Comparison of ENCODE assay signal across 8 mouse cellular contexts in the genomic region with DNA sequence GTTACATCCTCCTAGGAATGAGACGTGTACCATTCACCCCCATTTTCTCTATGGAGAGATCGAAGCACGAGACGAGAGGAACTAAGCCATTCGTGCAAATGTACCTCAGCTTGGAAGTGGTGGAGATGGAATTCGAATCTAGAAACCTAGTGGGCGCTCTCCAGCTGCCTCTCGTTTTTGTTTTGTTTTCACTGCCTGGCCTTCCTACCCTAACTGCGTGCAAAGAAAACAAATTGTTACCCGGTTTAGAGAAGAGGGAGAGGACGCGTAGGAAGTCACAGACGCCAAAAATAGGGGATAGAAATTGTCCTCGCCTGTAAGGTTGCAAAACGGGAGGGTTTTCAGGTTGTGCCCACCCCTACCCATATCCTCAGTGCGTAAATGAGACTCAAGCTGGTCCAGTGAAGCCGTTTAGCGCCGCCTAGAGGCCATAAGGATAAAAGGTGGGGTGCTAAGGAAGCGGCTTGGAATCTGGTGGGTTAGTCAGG. TPM values are rescaled to one million over a fixed set of nuclear protein-coding genes. Genes with fewer than 3 reads are reported as not detected.
DNase-seq lines count a peak whose midpoint lies in the region; ATAC-seq and TF ChIP-seq lines count a peak whose summit lies in the region.

No protein-coding gene starts in this region.

- peak; percentile 92 for DNase-seq in A20 (ENCODE audit: low read depth, low spot score)
- DNase-seq in adrenal gland, postnatal 14 days: peak; percentile 84
- peak; percentile 88 for DNase-seq in embryonic facial prominence, embryonic 11.5 days (ENCODE audit: low spot score)
- DNase-seq in heart, adult 18-20 months: peak; percentile 87 to 88
- DNase-seq in kidney, adult 18-20 months: peak; percentile 87
- peak; percentile 86 for DNase-seq in limb, embryonic 14.5 days (ENCODE audit: low spot score)
- peak; percentile 53 to 83 for DNase-seq in spleen, postnatal 4 days (ENCODE audit: low spot score in 2 of 2)

- H3K27me3 ChIP-seq in embryonic facial prominence, embryonic 11.5 days (ENCODE audit: control insufficient read depth, insufficient read depth, low read length): peaks cover 20% of the 10 kb centered on the region
- H3K27me3 ChIP-seq in limb, embryonic 14.5 days (ENCODE audit: control insufficient read depth, insufficient read depth, low read length): peaks cover 25% of the 10 kb centered on the region
- H3K27me3 ChIP-seq in midbrain, embryonic 16.5 days (ENCODE audit: control insufficient read depth, insufficient read depth, low read depth, low read length): peaks cover 11% of the 10 kb centered on the region

- no peaks in the 10 kb centered on the region for H3K36me3 ChIP-seq in embryonic facial prominence, embryonic 11.5 days (replicated peaks; ENCODE audit: control insufficient read depth, insufficient read depth, low read depth, low read length)
- H3K36me3 ChIP-seq in limb, embryonic 14.5 days (ENCODE audit: control insufficient read depth, insufficient read depth, low read length): no peaks in the 10 kb centered on the region
- H3K36me3 ChIP-seq in midbrain, embryonic 16.5 days (ENCODE audit: control insufficient read depth, insufficient read depth, low read length): no peaks in the 10 kb centered on the region

- no peak overlapping the region for H3K9ac ChIP-seq in embryonic facial prominence, embryonic 11.5 days (replicated peaks; ENCODE audit: low read length)
- H3K9ac ChIP-seq in limb, embryonic 14.5 days (ENCODE audit: low read depth, low read length, severe bottlenecking): 0 out of 2 replicates have a peak overlapping the region, but pooled peaks have one; percentile 31
- H3K9ac ChIP-seq in midbrain, embryonic 16.5 days (ENCODE audit: low read depth, low read length): no peak overlapping the region

- H3K27ac ChIP-seq in embryonic facial prominence, embryonic 11.5 days (replicated peaks; ENCODE audit: low read depth, low read length): no peak overlapping the region
- no peak overlapping the region for H3K27ac ChIP-seq in limb, embryonic 14.5 days (replicated peaks; ENCODE audit: low read depth, low read length)
- no peak overlapping the region for H3K27ac ChIP-seq in midbrain, embryonic 16.5 days (ENCODE audit: low read length)

- H3K4me2 ChIP-seq in embryonic facial prominence, embryonic 11.5 days (ENCODE audit: low read depth, low read length): peak overlapping the region; percentile 29
- H3K4me2 ChIP-seq in limb, embryonic 14.5 days (replicated peaks; ENCODE audit: low read depth, low read length, severe bottlenecking): peak overlapping the region; percentile 70
- H3K4me2 ChIP-seq in midbrain, embryonic 16.5 days (ENCODE audit: low read length): peak overlapping the region; percentile 71

- no peaks in the 10 kb centered on the region for H3K9me3 ChIP-seq in embryonic facial prominence, embryonic 11.5 days (replicated peaks; ENCODE audit: control insufficient read depth, low read length)
- H3K9me3 ChIP-seq in limb, embryonic 14.5 days (ENCODE audit: control insufficient read depth, low read length): no peaks in the 10 kb centered on the region
- no peaks in the 10 kb centered on the region for H3K9me3 ChIP-seq in midbrain, embryonic 16.5 days (replicated peaks; ENCODE audit: control insufficient read depth, low read length, poor library complexity, severe bottlenecking)

- no peak for TF ChIP-seq POLR2A in limb, embryonic 14.5 days (IDR thresholded peaks at IDR 0.05; ENCODE audit: borderline replicate concordance, extremely low read depth, insufficient read depth, insufficient read length)

- peak overlapping the region; percentile 38 for H3K4me3 ChIP-seq in embryonic facial prominence, embryonic 11.5 days (ENCODE audit: low read depth, low read length)
- peak overlapping the region; percentile 54 for H3K4me3 ChIP-seq in limb, embryonic 14.5 days (replicated peaks; ENCODE audit: low read length)
- peak overlapping the region; percentile 49 for H3K4me3 ChIP-seq in midbrain, embryonic 16.5 days (ENCODE audit: low read depth, low read length)

- under 1% methylated on average over 20 of the region's 20 CpGs for WGBS in embryonic facial prominence, embryonic 11.5 days
- WGBS in limb, embryonic 14.5 days: 2% methylated on average over 20 of the region's 20 CpGs
- under 1% methylated on average over 20 of the region's 20 CpGs for WGBS in midbrain, embryonic 16.5 days

- H3K4me1 ChIP-seq in embryonic facial prominence, embryonic 11.5 days (ENCODE audit: control insufficient read depth, insufficient read depth, low read length): no peaks in the 10 kb centered on the region
- H3K4me1 ChIP-seq in limb, embryonic 14.5 days (ENCODE audit: control insufficient read depth, insufficient read depth, low read length): peaks cover 7% of the 10 kb centered on the region
- H3K4me1 ChIP-seq in midbrain, embryonic 16.5 days (ENCODE audit: control insufficient read depth, insufficient read depth, low read length): peaks cover 7% of the 10 kb centered on the region

- ATAC-seq in embryonic facial prominence, embryonic 11.5 days (replicated peaks; ENCODE audit: insufficient number of reproducible peaks, low FRiP score, low TSS enrichment, low read depth): peak; percentile 57; the same call in 1 of the 2 replicates
- ATAC-seq in limb, embryonic 14.5 days (ENCODE audit: low FRiP score, low read depth): peak; percentile 65; the same call in 1 of the 2 replicates
- peak; percentile 81 for ATAC-seq in midbrain, embryonic 16.5 days

RNA-seq across cellular contexts. Expression of a gene that starts 2.2 kb away (rescaled TPM):
- 2.8 and 9.7 TPM in 2 replicates for total RNA-seq in adrenal gland, postnatal 14 days (2021)
- 2.3 and 2.7 TPM in 2 replicates for polyA plus RNA-seq in embryonic facial prominence, embryonic 11.5 days (2014; fragmentation: Nextera tagmentation; extraction: Ambion mirVana)
- total RNA-seq in heart, adult 18-20 months (2021): 1 to 10 TPM; 1.6 to 3.3 TPM
- 2.6 and 3.3 TPM in 2 replicates for polyA plus RNA-seq in limb, embryonic 14.5 days (2012; rRNA removed)
- 3.8 and 4.6 TPM in 2 replicates for polyA plus RNA-seq in limb, embryonic 14.5 days (2014; fragmentation: Nextera tagmentation; extraction: Ambion mirVana)
- polyA plus RNA-seq in midbrain, embryonic 16.5 days (2015; fragmentation: Nextera tagmentation; extraction: Ambion mirVana): 1.2 and 1.3 TPM in 2 replicates

RNA-seq across cellular contexts. Expression of a gene that starts 27.4 kb away (rescaled TPM):
- total RNA-seq in adrenal gland, postnatal 14 days (2021): 38.5 and 45.1 TPM in 2 replicates
- 25.3 and 27.2 TPM in 2 replicates for polyA plus RNA-seq in embryonic facial prominence, embryonic 11.5 days (2014; fragmentation: Nextera tagmentation; extraction: Ambion mirVana)
- 100 to 1,000 TPM; 106 to 109 TPM for total RNA-seq in heart, adult 18-20 months (2021)
- 40.5 and 46.9 TPM in 2 replicates for polyA plus RNA-seq in limb, embryonic 14.5 days (2012; rRNA removed)
- polyA plus RNA-seq in limb, embryonic 14.5 days (2014; fragmentation: Nextera tagmentation; extraction: Ambion mirVana): 27.1 and 29.8 TPM in 2 replicates
- polyA plus RNA-seq in midbrain, embryonic 16.5 days (2015; fragmentation: Nextera tagmentation; extraction: Ambion mirVana): 9.2 and 9.4 TPM in 2 replicates

RNA-seq across cellular contexts. Expression of a gene that starts 28.4 kb away (rescaled TPM):
- 54.2 and 56.4 TPM in 2 replicates for total RNA-seq in adrenal gland, postnatal 14 days (2021)
- polyA plus RNA-seq in embryonic facial prominence, embryonic 11.5 days (2014; fragmentation: Nextera tagmentation; extraction: Ambion mirVana): 26.9 and 27.6 TPM in 2 replicates
- total RNA-seq in heart, adult 18-20 months (2021): 10 to 100 TPM; 24.4 to 30.0 TPM
- polyA plus RNA-seq in limb, embryonic 14.5 days (2012; rRNA removed): 36.4 and 42.7 TPM in 2 replicates
- polyA plus RNA-seq in limb, embryonic 14.5 days (2014; fragmentation: Nextera tagmentation; extraction: Ambion mirVana): 39.6 and 40.8 TPM in 2 replicates
- 18.7 and 21.1 TPM in 2 replicates for polyA plus RNA-seq in midbrain, embryonic 16.5 days (2015; fragmentation: Nextera tagmentation; extraction: Ambion mirVana)

RNA-seq across cellular contexts. Expression of a gene that starts 48.7 kb away (rescaled TPM):
- 181 and 603 TPM in 2 replicates for total RNA-seq in adrenal gland, postnatal 14 days (2021)
- 0.35 and 0.46 TPM in 2 replicates for polyA plus RNA-seq in embryonic facial prominence, embryonic 11.5 days (2014; fragmentation: Nextera tagmentation; extraction: Ambion mirVana)
- 100 to 1,000 TPM in 1 of 2 experiments, 10 to 100 TPM in 1; 69.5 to 194 TPM for total RNA-seq in heart, adult 18-20 months (2021)
- polyA plus RNA-seq in limb, embryonic 14.5 days (2012; rRNA removed): 0.85 and 1.6 TPM in 2 replicates
- polyA plus RNA-seq in limb, embryonic 14.5 days (2014; fragmentation: Nextera tagmentation; extraction: Ambion mirVana): 0.46 and 0.52 TPM in 2 replicates
- polyA plus RNA-seq in midbrain, embryonic 16.5 days (2015; fragmentation: Nextera tagmentation; extraction: Ambion mirVana): 1.6 and 2.8 TPM in 2 replicates
